Mouse (Mus musculus) midbrain, embryonic 15.5 days (tissue): ENCODE results near the gene Col6a4. TPM values are rescaled to one million over a fixed set of nuclear protein-coding genes. Genes with fewer than 3 reads are reported as not detected.
A peak's percentile ranks its signal among the peaks of the same experiment; 100 is the strongest.

Source experiments
- ATAC-seq: fragments of 200-750 bp; cut with Nextera tagmentation; replicated peaks from 2 replicates; pipeline ENCODE4 v1.8.0; 2017; ENCODE audit warnings: moderate TSS enrichment
- H3K27ac ChIP-seq: fragments of 300-500 bp; sonication (generic); 2 replicates; pipeline ENCODE4 v1.5.1; 2015; ENCODE audit warnings: mild to moderate bottlenecking, inconsistent platforms
- H3K27me3 ChIP-seq: fragments of 300-500 bp; sonication (generic); replicated peaks from 2 replicates; pipeline ENCODE4 v1.6.1; 2015; ENCODE audit warnings: inconsistent platforms
- H3K36me3 ChIP-seq: fragments of 300-500 bp; sonication (generic); replicated peaks from 2 replicates; pipeline ENCODE4 v1.6.1; 2015; ENCODE audit warnings: inconsistent platforms
- H3K4me1 ChIP-seq: fragments of 300-500 bp; sonication (generic); 2 replicates; pipeline ENCODE4 v1.6.1; 2015; ENCODE audit warnings: inconsistent platforms
- H3K4me2 ChIP-seq: fragments of 300-500 bp; sonication (generic); 2 replicates; pipeline ENCODE4 v1.6.1; 2015; ENCODE audit warnings: inconsistent platforms, mild to moderate bottlenecking, moderate library complexity
- H3K4me3 ChIP-seq: fragments of 300-500 bp; sonication (generic); 2 replicates; pipeline ENCODE4 v1.5.1; 2015; ENCODE audit warnings: mild to moderate bottlenecking, inconsistent platforms
- H3K9ac ChIP-seq: fragments of 300-500 bp; sonication (generic); 2 replicates; pipeline ENCODE4 v1.6.1; 2015; ENCODE audit warnings: mild to moderate bottlenecking, inconsistent platforms
- H3K9me3 ChIP-seq: fragments of 300-500 bp; sonication (generic); 2 replicates; pipeline ENCODE4 v1.6.1; 2016; ENCODE audit warnings: inconsistent platforms
- WGBS: fragments of 180-500 bp; shearing (Covaris S2); methylation state at CpG from one replicate; pipeline ENCODE4 v1.1.7; 2015; ENCODE audit warnings: mixed read lengths; 5-methylcytosine and 5-hydroxymethylcytosine counted together
- polyA plus RNA-seq: library from polyadenylated mRNA; unstranded; fragments of >200 nt; fragmentation: Nextera tagmentation; extraction: Ambion mirVana; gene quantifications from 2 replicates; pipeline ENCODE4 v1.2.1, GENCODE M21; 2015

The Col6a4 gene
- polyA plus RNA-seq, 1 experiment from 2014 or later, result 1.8 TPM

GRCm38 (mm10) chr9:106053446-106053845 lies 43.1 kb downstream of the Col6a4 start:
- Histone ChIP-seq H3K36me3 (no peaks in the 10 kb centered on the region), H3K27me3 (no peaks in the 10 kb centered on the region), H3K4me3 (no peak overlapping the region), H3K4me2 (no peak overlapping the region), H3K9ac (no peak overlapping the region), H3K4me1 (no peaks in the 10 kb centered on the region), H3K27ac (no peak overlapping the region), H3K9me3 (no peaks in the 10 kb centered on the region)
- ATAC-seq, result no peak
- 96% methylated on average over 4 of the region's 4 CpGs for WGBS

GRCm38 (mm10) chr9:106043921-106044503 lies 52.6 kb downstream of the Col6a4 start:
- Histone ChIP-seq H3K27me3 (no peaks in the 10 kb centered on the region), H3K4me3 (no peak overlapping the region), H3K9ac (no peak overlapping the region), H3K36me3 (no peaks in the 10 kb centered on the region), H3K4me2 (no peak overlapping the region), H3K4me1 (0 out of 2 replicates have a peak, but pooled peaks cover 2% of the 10 kb centered on the region), H3K27ac (0 out of 2 replicates have a peak overlapping the region, but pooled peaks have one; percentile 25), H3K9me3 (no peaks in the 10 kb centered on the region)
- no peak for ATAC-seq
- WGBS, result 31% methylated on average over 9 of the region's 9 CpGs

DNA sequence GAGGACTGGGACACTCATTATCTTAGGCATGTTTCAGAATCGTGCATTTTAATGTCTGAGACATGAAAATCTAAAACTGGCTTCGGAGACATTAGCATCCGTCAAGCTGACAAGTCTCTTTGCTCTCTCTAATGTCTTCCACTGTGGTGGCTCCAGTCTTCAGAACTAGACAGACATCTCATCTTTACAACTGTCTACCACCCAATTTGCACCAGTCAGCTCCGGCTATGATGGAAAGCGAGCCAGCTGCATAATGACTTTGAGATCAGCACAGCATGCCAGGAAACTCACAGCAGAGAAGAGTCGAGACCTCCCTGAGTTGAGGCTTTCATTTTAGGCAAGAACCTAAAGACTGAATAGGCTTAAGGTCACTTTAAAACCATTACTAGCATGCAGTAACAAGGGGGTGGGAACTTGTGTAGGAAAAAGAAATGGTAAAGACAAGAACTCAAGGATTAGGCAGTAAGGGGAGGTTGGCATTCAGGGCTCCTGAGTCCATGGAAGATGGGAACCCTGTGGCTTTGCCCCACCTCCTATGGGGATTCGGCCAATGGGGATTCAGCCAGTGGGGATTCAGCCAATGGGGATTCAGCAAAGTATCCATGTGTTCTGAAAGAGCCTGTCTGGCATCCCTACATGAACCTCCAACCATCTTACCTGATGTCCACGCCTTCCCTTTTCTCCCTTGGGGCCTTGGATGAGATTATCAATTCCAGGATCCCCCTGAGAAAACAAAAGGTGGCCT lies 56.5 kb downstream of the Col6a4 start:
- Histone ChIP-seq H3K36me3 (no peaks in the 10 kb centered on the region), H3K27me3 (no peaks in the 10 kb centered on the region), H3K4me3 (no peak overlapping the region), H3K9ac (no peak overlapping the region), H3K27ac (no peak overlapping the region), H3K4me2 (no peak overlapping the region), H3K9me3 (no peaks in the 10 kb centered on the region), H3K4me1 (0 out of 2 replicates have a peak, but pooled peaks cover 2% of the 10 kb centered on the region)
- no peak for ATAC-seq
- 76% methylated on average over 8 of the region's 8 CpGs for WGBS

GRCm38 (mm10) chr9:106039276-106039675 lies 57.3 kb downstream of the Col6a4 start:
- Histone ChIP-seq H3K9ac (no peak overlapping the region), H3K4me1 (0 out of 2 replicates have a peak, but pooled peaks cover 2% of the 10 kb centered on the region), H3K27ac (no peak overlapping the region), H3K36me3 (no peaks in the 10 kb centered on the region), H3K27me3 (no peaks in the 10 kb centered on the region), H3K4me3 (no peak overlapping the region), H3K4me2 (no peak overlapping the region), H3K9me3 (no peaks in the 10 kb centered on the region)
- WGBS, result 85% methylated on average over 1 of the region's 1 CpGs
- no peak for ATAC-seq

GRCm38 (mm10) chr9:106038865-106039264 lies 57.7 kb downstream of the Col6a4 start:
- peak; percentile 33; the same call in 1 of the 2 replicates for ATAC-seq
- Histone ChIP-seq H3K4me2 (no peak overlapping the region), H3K4me3 (no peak overlapping the region), H3K27ac (no peak overlapping the region), H3K27me3 (no peaks in the 10 kb centered on the region), H3K9me3 (no peaks in the 10 kb centered on the region), H3K36me3 (no peaks in the 10 kb centered on the region), H3K4me1 (no peaks in the 10 kb centered on the region), H3K9ac (no peak overlapping the region)
- 6% methylated on average over 4 of the region's 4 CpGs for WGBS

DNA sequence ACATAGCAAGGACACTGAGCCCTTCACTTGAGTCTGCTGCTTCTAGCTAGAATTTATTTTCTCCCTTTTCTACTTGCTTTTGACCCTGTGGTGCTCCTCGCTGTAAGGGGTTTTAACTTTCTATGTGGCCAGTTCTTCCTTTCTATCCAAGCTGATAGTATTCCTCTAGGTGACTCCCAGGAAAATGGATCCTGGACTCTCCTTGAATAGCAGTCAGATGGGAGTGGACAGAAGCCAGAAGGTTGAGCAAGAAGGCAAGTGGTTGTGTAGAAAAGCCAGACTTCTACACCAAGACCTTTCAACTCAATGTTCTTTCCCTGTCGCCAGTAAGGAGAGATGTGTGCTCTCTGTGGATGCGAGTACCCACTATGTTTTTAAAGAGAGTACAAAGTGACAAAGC lies 80.9 kb downstream of the Col6a4 start:
- H3K27me3 ChIP-seq, result no peaks in the 10 kb centered on the region
- H3K27ac ChIP-seq, result no peak overlapping the region
- H3K9ac ChIP-seq, result no peak overlapping the region
- no peak overlapping the region for H3K4me3 ChIP-seq
- H3K36me3 ChIP-seq, result no peaks in the 10 kb centered on the region
- ATAC-seq, result no peak
- H3K9me3 ChIP-seq, result no peaks in the 10 kb centered on the region
- WGBS, result 89% methylated on average over 3 of the region's 3 CpGs
- H3K4me2 ChIP-seq, result no peak overlapping the region
- no peaks in the 10 kb centered on the region for H3K4me1 ChIP-seq

DNA sequence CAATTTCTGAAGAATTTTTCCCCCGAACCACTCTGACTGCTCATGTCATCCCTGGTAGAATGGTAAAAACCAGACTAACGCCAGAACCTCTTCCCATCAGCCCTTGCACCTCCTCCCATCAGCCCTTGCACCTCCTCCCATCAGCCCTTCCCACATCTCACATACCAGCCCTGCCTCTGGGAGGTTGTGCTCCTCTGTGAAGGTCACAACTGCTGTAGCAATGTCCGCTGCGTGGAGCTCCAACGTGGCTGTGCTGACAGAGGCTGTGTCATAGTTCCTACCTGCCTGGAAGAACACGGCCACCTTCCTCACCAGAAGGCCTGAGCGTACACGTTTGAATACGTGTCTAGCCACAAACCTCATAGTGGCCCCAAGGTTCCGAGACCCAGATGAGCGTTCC lies 83.4 kb downstream of the Col6a4 start:
- no peak overlapping the region for H3K4me2 ChIP-seq
- H3K27ac ChIP-seq, result no peak overlapping the region
- H3K9me3 ChIP-seq, result no peaks in the 10 kb centered on the region
- no peaks in the 10 kb centered on the region for H3K36me3 ChIP-seq
- WGBS, result 90% methylated on average over 11 of the region's 11 CpGs
- no peak overlapping the region for H3K9ac ChIP-seq
- H3K4me3 ChIP-seq, result no peak overlapping the region
- ATAC-seq, result no peak
- H3K27me3 ChIP-seq, result no peaks in the 10 kb centered on the region
- H3K4me1 ChIP-seq, result no peaks in the 10 kb centered on the region

DNA sequence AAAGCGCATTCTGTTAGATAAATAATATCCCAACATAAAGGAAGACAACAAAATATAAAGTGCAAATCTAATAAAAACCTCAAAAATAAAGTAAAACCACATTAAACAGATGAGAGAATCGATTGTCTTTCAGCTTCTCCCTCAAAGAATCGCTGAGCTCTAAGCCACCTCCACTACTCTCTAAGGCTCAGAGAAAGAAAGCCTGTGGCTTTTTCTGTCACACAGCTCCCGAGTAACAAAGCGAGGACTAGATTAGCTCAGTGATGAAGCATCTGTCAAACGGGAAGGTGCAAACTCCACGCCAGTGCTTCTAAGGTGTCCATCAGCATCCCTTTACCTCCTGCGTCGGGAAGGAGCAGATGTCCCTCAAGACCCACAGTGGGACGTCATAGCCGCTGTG lies 98.6 kb downstream of the Col6a4 start:
- Histone ChIP-seq H3K4me2 (no peak overlapping the region), H3K4me3 (no peak overlapping the region), H3K27ac (no peak overlapping the region), H3K4me1 (no peaks in the 10 kb centered on the region), H3K9me3 (no peaks in the 10 kb centered on the region), H3K9ac (no peak overlapping the region), H3K27me3 (no peaks in the 10 kb centered on the region), H3K36me3 (no peaks in the 10 kb centered on the region)
- ATAC-seq, result no peak
- WGBS, result 51% methylated on average over 11 of the region's 11 CpGs

GRCm38 (mm10) chr9:105992425-105992824 lies 104.2 kb downstream of the Col6a4 start:
- Histone ChIP-seq H3K9me3 (no peaks in the 10 kb centered on the region), H3K27me3 (no peaks in the 10 kb centered on the region), H3K27ac (no peak overlapping the region), H3K4me1 (no peaks in the 10 kb centered on the region), H3K9ac (no peak overlapping the region), H3K4me2 (no peak overlapping the region), H3K4me3 (no peak overlapping the region), H3K36me3 (no peaks in the 10 kb centered on the region)
- whole genome bisulfite sequencing, result 66% methylated on average over 6 of the region's 6 CpGs
- no peak for ATAC-seq

DNA sequence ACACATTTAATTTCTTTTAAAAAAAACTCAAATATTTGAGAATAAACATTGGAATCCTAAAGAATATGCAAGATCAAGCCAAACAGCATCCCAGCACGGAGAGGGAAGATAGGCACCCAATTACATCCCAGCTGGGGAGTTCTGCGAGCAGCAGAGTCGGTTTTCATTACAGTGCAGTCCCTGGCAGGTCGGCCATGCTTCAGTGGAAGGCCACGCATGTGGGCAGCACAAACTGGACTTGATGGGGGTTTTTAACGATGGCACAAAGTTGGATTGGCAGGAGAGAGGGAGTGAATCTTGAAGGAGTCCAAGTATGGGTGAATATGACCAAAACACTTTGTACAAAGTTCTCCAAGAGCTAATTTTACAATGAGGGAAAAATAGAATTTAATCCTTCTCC lies 106.5 kb downstream of the Col6a4 start:
- H3K9me3 ChIP-seq, result no peaks in the 10 kb centered on the region
- no peaks in the 10 kb centered on the region for H3K27me3 ChIP-seq
- peaks cover 5% of the 10 kb centered on the region; the same call in 1 of the 2 replicates for H3K4me1 ChIP-seq
- H3K9ac ChIP-seq, result no peak overlapping the region
- no peak overlapping the region for H3K27ac ChIP-seq
- no peak for ATAC-seq
- H3K36me3 ChIP-seq, result no peaks in the 10 kb centered on the region
- no peak overlapping the region for H3K4me3 ChIP-seq
- no peak overlapping the region for H3K4me2 ChIP-seq
- WGBS, result 75% methylated on average over 6 of the region's 6 CpGs

GRCm38 (mm10) chr9:105989468-105989867 lies 107.1 kb downstream of the Col6a4 start:
- Histone ChIP-seq H3K4me2 (no peak overlapping the region), H3K9ac (no peak overlapping the region), H3K4me3 (no peak overlapping the region), H3K27ac (no peak overlapping the region), H3K27me3 (no peaks in the 10 kb centered on the region), H3K36me3 (no peaks in the 10 kb centered on the region), H3K9me3 (no peaks in the 10 kb centered on the region), H3K4me1 (peaks cover 10% of the 10 kb centered on the region)
- WGBS, result 83% methylated on average over 6 of the region's 6 CpGs
- ATAC-seq, result no peak

- peak; percentile 58; the same call in 1 of the 2 replicates for ATAC-seq
- H3K36me3 ChIP-seq, result no peaks in the 10 kb centered on the region
- no peak overlapping the region for H3K9ac ChIP-seq
- H3K9me3 ChIP-seq, result no peaks in the 10 kb centered on the region
- H3K4me2 ChIP-seq, result no peak overlapping the region
- 59% methylated on average over 8 of the region's 8 CpGs for WGBS
- no peak overlapping the region for H3K4me3 ChIP-seq
- no peaks in the 10 kb centered on the region for H3K27me3 ChIP-seq
- no peak overlapping the region for H3K27ac ChIP-seq
- H3K4me1 ChIP-seq, result peaks cover 10% of the 10 kb centered on the region
Measured at GRCm38 (mm10) chr9:105988096-105988495, 108.5 kb downstream of the Col6a4 start.
